Mouse (Mus musculus) bone marrow, adult 2 months (tissue): ENCODE measurements at regions not wholly inside any gene's neighbourhood (a gene's known extent, or its start where the extent isn't known, plus 50 kb on each side); places are given as distances from the start of the nearest gene placed in this dataset.

Experiments
- H3K27ac ChIP-seq: fragments of 200-500 bp; 2 replicates; pipeline ENCODE4 v1.5.1; 2012; ENCODE audit warnings: low read depth, mild to moderate bottlenecking, control low read depth, inconsistent platforms, low read length; ENCODE audit not compliant: control insufficient read depth, poor library complexity, insufficient read depth
- H3K4me1 ChIP-seq: fragments of 200-500 bp; 2 replicates; pipeline ENCODE4 v1.6.1; 2011; ENCODE audit warnings: low read length; ENCODE audit not compliant: control insufficient read depth, insufficient read depth
- H3K4me3 ChIP-seq: fragments of 200-500 bp; replicated peaks from 2 replicates; pipeline ENCODE3; 2011; ENCODE audit warnings: mild to moderate bottlenecking, low read depth, low read length, control low read depth; ENCODE audit not compliant: control insufficient read depth
- CTCF ChIP-seq: fragments of 200-500 bp; IDR thresholded peaks from 2 replicates; pipeline ENCODE4 v1.5.1; 2011; ENCODE audit warnings: low read length, control low read depth; ENCODE audit not compliant: control insufficient read depth, insufficient read depth
- POLR2A ChIP-seq: fragments of 200-500 bp; IDR thresholded peaks from 2 replicates; pipeline ENCODE4 v1.6.1; 2011; ENCODE audit warnings: low read depth, mild to moderate bottlenecking, control low read depth, low read length, borderline replicate concordance; ENCODE audit not compliant: control insufficient read depth
- WGBS: fragments of 180-500 bp; shearing (Covaris S2); methylation state at CpG from one replicate; pipeline ENCODE4 v1.1.7; 2018; 5-methylcytosine and 5-hydroxymethylcytosine counted together

DNA sequence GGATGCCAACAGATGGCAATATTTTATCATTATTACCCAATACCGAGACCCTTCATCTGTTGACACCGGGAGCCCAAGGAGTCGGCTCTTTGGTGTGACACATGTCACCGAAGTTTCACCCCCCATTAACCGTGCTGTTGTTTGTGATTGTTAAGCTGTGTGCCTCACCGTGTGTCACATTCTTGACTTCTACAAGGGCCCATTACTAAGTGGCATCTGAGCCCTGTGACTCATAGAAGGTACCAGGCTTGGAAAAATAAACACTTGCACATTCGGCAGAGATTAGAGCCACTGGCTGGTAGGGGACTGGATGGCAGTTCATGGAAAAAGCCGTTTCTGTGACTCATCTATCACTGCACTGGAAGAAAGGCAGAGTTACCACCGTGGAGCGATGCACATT is 608.4 kb upstream of the Sox9 start:
- Histone ChIP-seq H3K27ac (no peak overlapping the region), H3K4me1 (no peaks in the 10 kb centered on the region), H3K4me3 (no peak overlapping the region)
- TF ChIP-seq CTCF (no peak), POLR2A (no peak)
- 74% methylated on average over 10 of the region's 10 CpGs for WGBS

- TF ChIP-seq POLR2A (no peak), CTCF (no peak)
- Histone ChIP-seq H3K4me1 (no peaks in the 10 kb centered on the region), H3K27ac (no peak overlapping the region), H3K4me3 (no peak overlapping the region)
- WGBS, result 84% methylated on average over 6 of the region's 6 CpGs
These were observed 606.7 kb upstream of the Sox9 start for GRCm38 (mm10) chr11:112175302-112175701.

GRCm38 (mm10) chr11:112180666-112181065 is 601.4 kb upstream of the Sox9 start:
- TF ChIP-seq POLR2A, result no peak
- no peak for TF ChIP-seq CTCF
- 85% methylated on average over 10 of the region's 10 CpGs for WGBS
- no peaks in the 10 kb centered on the region for H3K4me1 ChIP-seq
- H3K27ac ChIP-seq, result no peak overlapping the region
- no peak overlapping the region for H3K4me3 ChIP-seq

GRCm38 (mm10) chr11:112197620-112198268 is 584.3 kb upstream of the Sox9 start:
- WGBS, result 59% methylated on average over 18 of the region's 18 CpGs
- H3K4me3 ChIP-seq, result no peak overlapping the region
- H3K4me1 ChIP-seq, result no peaks in the 10 kb centered on the region
- no peak overlapping the region for H3K27ac ChIP-seq
- TF ChIP-seq POLR2A (no peak), CTCF (no peak)

DNA sequence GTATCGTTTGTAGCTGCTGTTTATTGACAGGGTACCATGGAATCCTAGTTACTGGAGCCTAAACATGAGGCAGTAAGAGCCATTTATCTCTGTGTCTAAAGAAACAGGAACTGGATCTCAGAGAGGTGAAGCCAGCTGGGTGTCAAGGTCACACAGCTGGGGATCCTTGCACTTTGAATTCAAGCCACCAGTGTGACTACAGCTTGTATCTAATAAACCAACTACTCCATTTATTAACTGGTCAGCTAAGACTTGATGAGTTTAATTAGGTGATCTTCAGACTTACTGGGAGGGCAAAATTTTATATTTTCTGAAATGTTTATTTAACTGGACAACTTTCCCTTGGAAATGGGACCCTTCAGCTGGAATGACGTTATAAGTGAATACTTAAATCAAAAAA is 577.5 kb upstream of the Sox9 start:
- Histone ChIP-seq H3K27ac (no peak overlapping the region), H3K4me3 (no peak overlapping the region), H3K4me1 (no peaks in the 10 kb centered on the region)
- no peak for TF ChIP-seq CTCF
- no peak for TF ChIP-seq POLR2A
- 64% methylated on average over 2 of the region's 2 CpGs for WGBS

DNA sequence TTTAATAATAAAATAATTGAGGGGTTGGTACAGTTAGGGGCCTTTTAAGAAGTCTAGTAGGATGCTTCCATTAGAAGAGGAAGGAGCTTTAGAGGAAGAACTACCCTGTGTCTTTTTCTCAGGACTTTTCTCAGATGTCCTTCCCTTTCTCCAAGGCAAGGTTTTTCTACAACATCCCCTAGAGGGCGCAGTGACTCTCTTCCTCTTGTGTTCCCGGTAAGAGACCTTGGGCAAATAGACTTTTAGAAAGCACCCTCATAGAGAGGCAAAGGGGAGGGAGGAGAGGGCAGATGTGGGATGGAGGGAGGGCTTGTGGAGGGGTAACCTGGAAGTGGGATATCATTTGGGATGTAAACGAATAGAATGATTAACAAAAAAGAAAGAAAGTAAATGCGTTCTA is 572.6 kb upstream of the Sox9 start:
- TF ChIP-seq CTCF (no peak), POLR2A (no peak)

GRCm38 (mm10) chr11:112219046-112219720 is 562.8 kb upstream of the Sox9 start:
- WGBS, result 82% methylated on average over 5 of the region's 5 CpGs
- TF ChIP-seq POLR2A (no peak), CTCF (no peak)
- Histone ChIP-seq H3K27ac (no peak overlapping the region), H3K4me1 (no peaks in the 10 kb centered on the region), H3K4me3 (no peak overlapping the region)

More for the DNA sequence above, 572.6 kb upstream of the Sox9 start:
- Histone ChIP-seq H3K4me3 (no peak overlapping the region), H3K4me1 (no peaks in the 10 kb centered on the region), H3K27ac (no peak overlapping the region)
- 29% methylated on average over 4 of the region's 4 CpGs for WGBS

DNA sequence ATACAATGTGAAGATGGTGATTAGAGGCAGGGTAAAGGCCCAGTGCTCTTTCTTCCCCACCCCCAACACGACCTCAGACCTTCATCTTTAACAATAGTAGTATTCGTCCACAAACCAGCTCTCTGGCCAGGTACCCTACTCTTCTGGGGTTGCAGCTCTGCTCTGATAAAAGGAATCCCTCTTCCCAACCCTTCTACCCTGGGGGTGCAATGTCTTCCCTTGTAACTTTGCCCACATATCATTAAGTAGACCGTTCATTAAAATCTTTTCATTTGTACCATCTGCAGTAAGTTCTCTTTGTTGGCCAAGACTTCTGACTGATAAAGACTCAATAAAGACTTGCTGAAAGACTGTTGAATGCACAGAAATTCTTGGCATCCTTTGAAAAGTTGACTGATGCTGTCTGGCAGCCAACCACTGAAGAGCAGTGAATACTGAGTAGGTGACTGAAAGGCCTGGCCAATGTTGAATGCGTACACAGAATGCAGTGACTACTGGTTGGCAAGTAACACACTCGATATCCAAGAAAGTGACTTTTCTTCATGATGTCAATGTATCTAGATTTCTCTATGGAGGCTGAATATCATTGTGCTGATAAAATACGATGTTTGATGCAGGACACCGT is 547.4 kb upstream of the Sox9 start:
- no peak for TF ChIP-seq CTCF
- no peak for TF ChIP-seq POLR2A
- 59% methylated on average over 7 of the region's 7 CpGs for WGBS
- Histone ChIP-seq H3K4me1 (no peaks in the 10 kb centered on the region), H3K27ac (no peak overlapping the region), H3K4me3 (no peak overlapping the region)
